Mouse (Mus musculus) myocyte (in vitro differentiated cells): ENCODE data around the gene Tmem92. TPM values are rescaled to one million over a fixed set of nuclear protein-coding genes. Genes with fewer than 3 reads are reported as not detected.

ENCODE experiments used
- H3K27me3 ChIP-seq: one replicate; pipeline ENCODE4 v1.6.1; 2011; ENCODE audit not compliant: control insufficient read depth, insufficient read depth, insufficient read length
- H3K36me3 ChIP-seq: one replicate; pipeline ENCODE4 v1.6.1; 2011; ENCODE audit not compliant: control insufficient read depth, insufficient read depth
- H3K4me2 ChIP-seq: one replicate; pipeline ENCODE4 v1.6.1; 2011; ENCODE audit warnings: low read depth, control low read depth
- H3K4me3 ChIP-seq: one replicate; pipeline ENCODE4 v1.5.1; 2011; ENCODE audit warnings: mild to moderate bottlenecking, control low read depth, moderate library complexity
- H3K79me2 ChIP-seq: one replicate; pipeline ENCODE4 v1.6.1; 2011; ENCODE audit not compliant: control insufficient read depth, insufficient read depth
- H3ac ChIP-seq: one replicate; pipeline ENCODE4 v1.6.1; 2011; ENCODE audit not compliant: control insufficient read depth, insufficient read length
- CEBPB ChIP-seq: IDR thresholded peaks from 2 replicates; pipeline ENCODE4 v1.6.1; 2011; ENCODE audit warnings: mild to moderate bottlenecking, moderate library complexity; ENCODE audit not compliant: poor library complexity, insufficient read depth, severe bottlenecking
- E2F4 ChIP-seq: IDR thresholded peaks from one replicate; pipeline ENCODE4 v1.6.1; 2011; ENCODE audit warnings: mild to moderate bottlenecking, control low read depth, moderate library complexity; ENCODE audit not compliant: insufficient read depth
- MAX ChIP-seq: IDR thresholded peaks from one replicate; pipeline ENCODE4 v1.6.1; 2011; ENCODE audit warnings: low read depth, mild to moderate bottlenecking, control low read depth
- MYOD1 ChIP-seq, 3 experiments: IDR thresholded peaks; one replicate each; pipeline ENCODE4 v1.6.1; 2011; ENCODE audit warnings: control low read depth in 2 of 3, low read depth in 2 of 3, mild to moderate bottlenecking in 2 of 3, moderate library complexity in 1 of 3; ENCODE audit not compliant: insufficient read length in 2 of 3, control insufficient read depth in 1 of 3
- MYOG ChIP-seq, 3 experiments: IDR thresholded peaks; one replicate each; pipeline ENCODE4 v1.6.1; 2011; ENCODE audit warnings: control low read depth in 2 of 3, low read depth in 2 of 3, mild to moderate bottlenecking in 2 of 3; ENCODE audit not compliant: insufficient read length in 2 of 3, control insufficient read depth in 1 of 3, insufficient read depth in 1 of 3
- POLR2A ChIP-seq: IDR thresholded peaks from one replicate; pipeline ENCODE4 v1.6.1; 2011; ENCODE audit warnings: low read depth, mild to moderate bottlenecking, control low read depth, moderate library complexity; ENCODE audit not compliant: insufficient read length
- POLR2AphosphoS2 ChIP-seq: IDR thresholded peaks from one replicate; pipeline ENCODE4 v1.6.1; 2011; ENCODE audit warnings: low read depth, control low read depth; ENCODE audit not compliant: insufficient read length
- REST ChIP-seq: IDR thresholded peaks from one replicate; pipeline ENCODE4 v1.6.1; 2011; ENCODE audit warnings: mild to moderate bottlenecking, control low read depth, moderate library complexity; ENCODE audit not compliant: insufficient read depth, insufficient read length
- SRF ChIP-seq: IDR thresholded peaks from one replicate; pipeline ENCODE4 v1.6.1; 2011; ENCODE audit warnings: low read depth; ENCODE audit not compliant: control insufficient read depth, insufficient read length
- TCF12 ChIP-seq: IDR thresholded peaks from one replicate; pipeline ENCODE4 v1.6.1; 2011; ENCODE audit warnings: mild to moderate bottlenecking, control low read depth; ENCODE audit not compliant: poor library complexity, insufficient read depth, severe bottlenecking
- TCF3 ChIP-seq: IDR thresholded peaks from one replicate; pipeline ENCODE4 v1.6.1; 2011; ENCODE audit warnings: low read depth, control low read depth; ENCODE audit not compliant: insufficient read length
- USF1 ChIP-seq: IDR thresholded peaks from one replicate; pipeline ENCODE4 v1.6.1; 2011; ENCODE audit warnings: low read depth, mild to moderate bottlenecking, control low read depth, moderate library complexity
- polyA plus RNA-seq: library from polyadenylated mRNA; unstranded; fragments of >200 nt; fragmentation: generic; extraction: Trizol; gene quantifications from one replicate; pipeline ENCODE4 v1.2.1, GENCODE M21; 2012; ENCODE audit warnings: missing spikeins

The Tmem92 gene
- polyA plus RNA-seq, 1 experiment: not detected

DNA sequence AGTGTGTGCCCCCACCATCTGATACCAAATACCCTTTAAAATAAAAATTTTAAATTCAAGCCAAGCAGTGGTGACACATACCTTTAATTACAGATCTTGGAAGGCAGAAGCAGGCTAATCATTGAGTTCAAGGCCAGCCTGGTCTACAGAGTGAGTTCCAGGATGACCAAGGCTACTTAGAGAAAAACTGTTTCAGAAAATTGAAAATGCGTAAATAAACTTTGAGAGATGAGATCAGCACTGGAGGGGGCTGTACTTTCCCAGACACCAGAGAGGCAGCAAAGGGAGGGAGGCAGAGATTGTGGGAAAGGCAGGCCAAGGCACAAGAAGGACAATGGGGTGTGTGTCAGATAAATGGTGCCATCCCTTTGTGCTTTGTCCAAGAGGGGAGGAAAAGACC, 20.2 kb downstream of the Tmem92 start:
- Histone ChIP-seq H3K36me3 (no peaks in the 10 kb centered on the region), H3ac (no peak overlapping the region), H3K4me3 (no peak overlapping the region), H3K79me2 (no peaks in the 10 kb centered on the region), H3K4me2 (no peak overlapping the region), H3K27me3 (peaks cover 2% of the 10 kb centered on the region)
- TF ChIP-seq POLR2A (no peak), REST (no peak), E2F4 (no peak), TCF3 (no peak), TCF12 (no peak), MYOG (IDR thresholded peaks at IDR 0.05; ENCODE audit: control insufficient read depth in 1 of 3, insufficient read depth in 1 of 3, insufficient read length in 2 of 3, low read depth in 2 of 3) (no peak), SRF (no peak), MAX (no peak), MYOD1 (IDR thresholded peaks at IDR 0.05; ENCODE audit: control insufficient read depth in 1 of 3, insufficient read length in 2 of 3, low read depth in 2 of 3) (no peak), CEBPB (no peak), POLR2AphosphoS2 (no peak), USF1 (no peak)

- Histone ChIP-seq H3K79me2 (no peaks in the 10 kb centered on the region), H3K36me3 (no peaks in the 10 kb centered on the region), H3K27me3 (peaks cover 13% of the 10 kb centered on the region), H3ac (no peak overlapping the region), H3K4me3 (no peak overlapping the region), H3K4me2 (no peak overlapping the region)
- TF ChIP-seq MAX (no peak), REST (no peak), SRF (no peak), MYOD1 (IDR thresholded peaks at IDR 0.05; ENCODE audit: control insufficient read depth in 1 of 3, insufficient read length in 2 of 3, low read depth in 2 of 3) (no peak), TCF12 (no peak), MYOG (IDR thresholded peaks at IDR 0.05; ENCODE audit: control insufficient read depth in 1 of 3, insufficient read depth in 1 of 3, insufficient read length in 2 of 3, low read depth in 2 of 3) (no peak), CEBPB (no peak), TCF3 (no peak), POLR2AphosphoS2 (no peak), POLR2A (no peak), USF1 (no peak), E2F4 (no peak)
Observed at GRCm38 (mm10) chr11:94760799-94761198, 21.7 kb downstream of the Tmem92 start.

GRCm38 (mm10) chr11:94760364-94760763, 22.1 kb downstream of the Tmem92 start:
- H3ac ChIP-seq: no peak overlapping the region
- no peak overlapping the region for H3K4me3 ChIP-seq
- H3K27me3 ChIP-seq: peaks cover 15% of the 10 kb centered on the region
- H3K4me2 ChIP-seq: no peak overlapping the region
- no peaks in the 10 kb centered on the region for H3K36me3 ChIP-seq
- H3K79me2 ChIP-seq: no peaks in the 10 kb centered on the region
- TF ChIP-seq TCF12: no peak
- no peak for TF ChIP-seq REST

DNA sequence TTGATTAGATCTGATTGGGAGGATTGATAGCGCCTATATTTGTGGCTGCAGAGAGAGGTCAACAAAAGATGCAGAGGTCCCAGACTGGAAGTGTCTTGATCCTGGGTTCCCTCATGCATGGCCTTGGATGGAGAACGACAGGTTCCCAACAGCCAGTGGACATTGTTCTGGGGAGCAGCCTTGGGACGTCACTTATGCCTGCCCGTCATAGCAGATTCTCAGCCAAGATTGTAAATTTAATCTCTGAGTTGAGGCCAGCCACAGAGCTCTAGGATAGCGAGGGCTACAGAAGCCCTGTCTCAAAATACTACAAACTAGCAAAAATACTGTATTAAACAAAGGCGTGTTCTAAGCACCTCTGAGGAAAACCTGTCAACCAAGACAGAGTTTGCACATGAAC, 22.6 kb downstream of the Tmem92 start:
- H3ac ChIP-seq: no peak overlapping the region
- peaks cover 15% of the 10 kb centered on the region for H3K27me3 ChIP-seq
- H3K4me3 ChIP-seq: no peak overlapping the region
- H3K36me3 ChIP-seq: no peaks in the 10 kb centered on the region
- no peaks in the 10 kb centered on the region for H3K79me2 ChIP-seq
- no peak overlapping the region for H3K4me2 ChIP-seq
- TF ChIP-seq TCF12: no peak
- TF ChIP-seq SRF: no peak
- TF ChIP-seq MAX: no peak
- no peak for TF ChIP-seq POLR2A
- TF ChIP-seq CEBPB: no peak

- H3ac ChIP-seq: no peak overlapping the region
Observed at GRCm38 (mm10) chr11:94752946-94753713, 29.4 kb downstream of the Tmem92 start.

More at GRCm38 (mm10) chr11:94752946-94753713, 29.4 kb downstream of the Tmem92 start:
- Histone ChIP-seq H3K4me2 (no peak overlapping the region), H3K27me3 (peaks cover 15% of the 10 kb centered on the region), H3K4me3 (no peak overlapping the region), H3K36me3 (no peaks in the 10 kb centered on the region), H3K79me2 (no peaks in the 10 kb centered on the region)
- no peak for TF ChIP-seq USF1
- TF ChIP-seq POLR2A: no peak
- TF ChIP-seq REST: no peak
- no peak for TF ChIP-seq MAX
- TF ChIP-seq SRF: no peak
- no peak for TF ChIP-seq TCF3
- no peak for TF ChIP-seq E2F4
- no peak for TF ChIP-seq MYOD1 (IDR thresholded peaks at IDR 0.05; ENCODE audit: control insufficient read depth in 1 of 3, insufficient read length in 2 of 3, low read depth in 2 of 3)
- TF ChIP-seq TCF12: no peak
- TF ChIP-seq MYOG (IDR thresholded peaks at IDR 0.05; ENCODE audit: control insufficient read depth in 1 of 3, insufficient read depth in 1 of 3, insufficient read length in 2 of 3, low read depth in 2 of 3): no peak
- TF ChIP-seq POLR2AphosphoS2: no peak
- TF ChIP-seq CEBPB: no peak
